Mouse (Mus musculus) T-helper 1 cell (primary cell): ENCODE results near the gene St6galnac1.
"Not testable (repeated sequence)": the region's sequence is repeated elsewhere in the genome, so short reads cannot be mapped to it uniquely, and the experiment has no call there.

Source experiments
- in situ Hi-C: fragments of 300-600 bp; cut with MboI, MseI; formaldehyde crosslinking; loops from one replicate; pipeline ENCODE4 v1.15.1; 2025; ENCODE audit warnings: high pct_unique_total_duplicates

Gene St6galnac1

GRCm38 (mm10) chr11:116807526-116807925 lies 32.2 kb upstream of the St6galnac1 start:
- in situ Hi-C loops: loop anchor here (5.0 kb wide), 1 partner anchor 160 kb away; no protein-coding TSS in a partner anchor

- in situ Hi-C loops: loop anchor here (5.0 kb wide), 1 partner anchor 160 kb away; no protein-coding TSS in a partner anchor
These were observed 31.8 kb upstream of the St6galnac1 start for GRCm38 (mm10) chr11:116807116-116807515.

GRCm38 (mm10) chr11:116806136-116807071 lies 31.1 kb upstream of the St6galnac1 start:
- in situ Hi-C loops: loop anchor here (5.0 kb wide), 1 partner anchor 159 kb away; no protein-coding TSS in a partner anchor

- in situ Hi-C loops: no loop called here
These were observed 27.4 kb upstream of the St6galnac1 start for GRCm38 (mm10) chr11:116802709-116803108.

GRCm38 (mm10) chr11:116801106-116801505 lies 25.8 kb upstream of the St6galnac1 start:
- in situ Hi-C loops: no loop called here

GRCm38 (mm10) chr11:116799364-116799763 lies 24.1 kb upstream of the St6galnac1 start:
- in situ Hi-C loops: no loop called here

DNA sequence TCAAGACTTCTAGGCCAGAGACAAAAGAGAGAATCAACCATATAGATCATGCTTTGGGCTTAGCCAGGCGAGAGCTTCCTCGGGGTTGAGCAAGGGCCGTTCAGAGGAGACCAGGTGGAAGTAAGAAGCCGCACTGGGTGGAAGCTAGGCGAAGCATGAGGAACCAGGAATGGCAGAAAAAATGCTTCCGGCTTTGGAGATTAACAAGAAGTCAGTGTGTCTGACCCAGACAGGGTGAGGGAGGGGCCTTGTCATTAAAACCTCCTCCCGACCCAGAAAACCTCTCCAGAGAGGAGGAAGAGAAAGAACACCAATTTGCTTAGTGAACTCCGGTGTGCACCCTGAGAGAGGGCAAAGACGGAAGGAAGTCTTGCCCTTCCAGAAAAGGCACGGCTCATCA lies 8.9 kb upstream of the St6galnac1 start:
- in situ Hi-C loops: no loop called here

GRCm38 (mm10) chr11:116782737-116783145 lies 7.4 kb upstream of the St6galnac1 start:
- in situ Hi-C loops: no loop called here

- in situ Hi-C loops: no loop called here
These were observed 2.1 kb downstream of the St6galnac1 start for GRCm38 (mm10) chr11:116773205-116773604.

DNA sequence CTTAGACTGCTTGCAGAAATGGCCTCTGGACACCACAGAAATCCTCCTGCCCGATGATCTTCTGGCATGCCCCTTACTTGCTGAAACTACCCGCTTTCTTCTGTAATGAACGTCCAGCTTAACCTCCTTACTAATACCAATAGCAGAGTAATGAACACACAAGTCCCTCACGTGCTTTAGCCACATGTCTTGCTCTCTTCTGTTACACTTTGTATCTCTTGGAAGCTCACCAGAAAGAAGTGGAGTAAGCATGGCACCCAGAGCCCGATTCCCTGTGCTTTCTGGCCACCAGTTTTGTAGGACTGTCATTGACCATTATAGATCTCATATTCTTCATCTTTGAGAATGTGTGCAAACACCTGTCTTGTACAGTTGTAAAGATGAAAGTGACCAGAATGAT lies 5.4 kb downstream of the St6galnac1 start:
- in situ Hi-C loops: no loop called here

DNA sequence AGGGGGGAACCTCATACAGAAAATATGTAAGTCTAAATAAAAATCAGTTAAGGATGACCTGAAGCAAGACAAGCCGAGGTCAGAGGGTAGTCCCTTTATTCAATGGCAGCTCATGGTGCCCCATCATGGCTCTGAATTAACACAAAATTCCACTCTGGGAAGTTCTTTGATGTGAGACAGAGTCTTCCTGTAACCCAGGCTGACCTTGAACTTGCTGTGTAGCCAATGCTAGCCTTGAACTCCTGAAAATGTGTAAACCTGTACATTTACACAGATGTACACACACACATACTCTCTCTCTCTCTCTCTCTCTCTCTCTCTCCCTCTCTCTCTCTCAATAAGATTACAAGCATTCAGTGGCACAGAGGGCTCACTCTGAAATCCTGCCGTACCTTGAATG lies 10.4 kb downstream of the St6galnac1 start:
- in situ Hi-C loops: no loop called here

GRCm38 (mm10) chr11:116764346-116764745 lies 11.0 kb downstream of the St6galnac1 start:
- in situ Hi-C loops: no loop called here

DNA sequence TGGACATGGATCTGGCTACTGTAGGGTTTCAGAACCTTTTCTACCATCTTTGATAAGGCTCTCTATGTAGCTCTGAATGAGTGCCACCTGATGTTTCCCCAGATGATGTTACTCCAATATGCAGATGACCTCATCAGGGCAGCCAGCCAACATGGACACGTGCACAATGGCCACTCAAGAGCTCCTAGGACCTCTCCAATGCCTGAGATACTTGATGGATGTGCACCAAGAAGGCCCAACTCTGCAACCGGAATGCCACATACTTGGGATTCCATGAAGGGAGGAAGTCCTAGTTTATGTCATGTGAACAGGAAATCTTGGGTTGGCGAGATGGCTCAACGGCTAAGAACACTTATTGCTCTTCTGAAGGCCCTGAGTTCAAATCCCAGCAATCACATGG lies 20.1 kb downstream of the St6galnac1 start:
- in situ Hi-C loops: no loop called here

- in situ Hi-C loops: no loop called here
These were observed 21.4 kb downstream of the St6galnac1 start for GRCm38 (mm10) chr11:116753674-116754470.

DNA sequence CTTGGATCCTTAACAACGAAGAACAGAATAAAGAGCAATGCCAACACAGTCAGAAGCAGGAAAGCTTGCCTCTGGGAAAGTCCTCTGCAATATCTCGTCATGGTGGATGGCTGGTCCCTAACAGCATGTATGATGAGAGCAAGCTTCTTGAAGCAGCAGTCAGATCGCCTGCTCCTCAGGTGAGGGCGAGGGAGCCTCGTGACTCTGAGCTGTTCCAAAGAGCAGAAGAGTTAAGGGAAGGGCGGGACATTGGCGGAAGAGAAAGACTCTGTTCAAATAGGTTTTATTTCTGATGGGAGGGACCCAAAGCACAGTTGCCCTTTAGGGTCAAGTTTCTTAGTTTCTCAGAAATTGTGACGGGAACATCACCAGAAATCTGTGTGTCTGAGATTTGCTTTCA lies 25.6 kb downstream of the St6galnac1 start:
- in situ Hi-C loops: no loop called here

DNA sequence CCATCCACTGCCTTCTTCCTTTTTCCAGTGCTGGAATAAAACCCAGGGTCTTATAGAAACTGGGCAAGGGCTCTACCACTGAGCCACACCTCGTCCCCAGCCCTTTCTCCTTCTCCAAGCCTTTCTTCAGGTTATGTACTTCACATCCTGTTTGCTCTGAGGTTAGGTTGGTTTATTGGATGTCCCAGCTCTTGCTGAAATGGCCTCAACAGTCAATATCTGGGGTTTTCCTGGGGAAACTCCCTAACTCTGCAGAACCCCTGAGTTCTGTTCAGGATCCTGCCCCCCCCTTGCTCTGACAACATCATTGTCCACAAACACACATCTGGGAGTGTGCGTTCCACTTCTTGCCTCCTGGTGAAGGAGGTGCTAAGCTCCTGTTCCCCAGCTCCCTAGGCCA lies 26.6 kb downstream of the St6galnac1 start:
- in situ Hi-C loops: not testable (repeated sequence)

- in situ Hi-C loops: not testable (repeated sequence)
These were observed 28.5 kb downstream of the St6galnac1 start for GRCm38 (mm10) chr11:116746822-116747221.

DNA sequence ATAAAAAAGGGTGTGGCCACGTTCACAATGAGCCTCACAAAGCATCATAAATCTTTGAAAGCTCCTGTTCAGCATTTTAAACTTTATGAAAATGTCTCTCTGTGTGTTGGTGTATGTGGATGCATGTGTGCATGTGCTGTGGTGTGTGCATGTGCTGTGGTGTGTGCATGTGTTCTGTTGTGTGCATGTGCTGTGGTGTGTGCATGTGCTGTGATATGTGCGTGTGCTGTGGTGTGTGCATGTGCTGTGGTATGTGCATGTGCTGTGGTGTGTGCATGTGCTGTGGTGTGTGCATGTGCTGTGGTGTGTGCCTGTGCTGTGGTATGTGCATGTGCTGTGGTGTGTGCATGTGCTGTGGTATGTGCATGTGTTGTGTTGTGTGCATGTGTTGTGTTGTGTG lies 29.9 kb downstream of the St6galnac1 start:
- in situ Hi-C loops: not testable (repeated sequence)

DNA sequence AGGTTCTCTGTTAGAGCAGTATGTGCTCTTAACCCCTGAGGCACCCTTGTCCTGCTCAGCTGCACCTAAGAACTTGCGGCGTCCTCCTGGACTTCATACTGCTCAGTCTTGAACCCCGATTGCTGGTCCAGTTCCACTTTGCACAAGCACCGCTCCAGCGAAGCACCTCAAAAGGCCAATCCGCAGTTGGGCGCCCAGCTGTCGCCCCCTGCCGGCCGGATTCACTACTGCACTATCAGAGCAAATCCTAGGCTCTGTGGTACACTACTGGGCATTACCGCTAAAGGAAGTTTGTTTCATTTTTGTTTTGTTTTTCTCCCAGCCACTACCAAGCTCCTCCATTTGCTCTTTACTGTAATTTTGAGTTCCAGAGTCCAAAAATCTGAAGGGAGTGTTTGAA lies 36.9 kb downstream of the St6galnac1 start:
- in situ Hi-C loops: no loop called here

GRCm38 (mm10) chr11:116732536-116732935 lies 42.8 kb downstream of the St6galnac1 start:
- in situ Hi-C loops: loop anchor here (5.0 kb wide), 1 partner anchor 1155 kb away; no protein-coding TSS in a partner anchor

DNA sequence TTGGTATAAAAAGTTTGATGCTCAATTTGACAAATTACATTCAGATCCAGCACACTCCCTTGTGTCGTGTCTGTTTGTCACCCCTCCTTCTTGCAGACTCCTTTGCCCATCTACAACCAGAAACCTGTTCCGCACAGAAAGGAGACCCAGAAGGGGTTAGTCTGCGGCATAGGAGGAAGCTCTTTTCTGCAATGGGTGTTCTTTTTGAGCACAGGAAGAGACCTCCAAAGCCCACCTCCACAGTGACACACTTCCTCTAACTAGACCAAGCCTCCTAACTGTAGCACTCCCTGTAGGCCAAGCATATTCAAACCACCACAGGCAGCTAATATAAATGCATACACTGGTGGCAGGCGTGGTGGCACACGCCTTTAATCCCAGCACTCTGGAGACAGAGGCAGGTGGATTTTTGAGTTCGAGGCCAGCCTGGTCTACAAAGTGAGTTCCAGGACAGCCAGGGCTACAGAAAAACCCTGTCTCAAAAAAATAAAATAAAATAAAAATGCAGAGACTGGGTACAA lies 44.2 kb downstream of the St6galnac1 start:
- in situ Hi-C loops: loop anchor here (5.0 kb wide), 1 partner anchor 1156 kb away; no protein-coding TSS in a partner anchor
